Mouse (Mus musculus): ENCODE data around the gene Serpinb1c.

DNA sequence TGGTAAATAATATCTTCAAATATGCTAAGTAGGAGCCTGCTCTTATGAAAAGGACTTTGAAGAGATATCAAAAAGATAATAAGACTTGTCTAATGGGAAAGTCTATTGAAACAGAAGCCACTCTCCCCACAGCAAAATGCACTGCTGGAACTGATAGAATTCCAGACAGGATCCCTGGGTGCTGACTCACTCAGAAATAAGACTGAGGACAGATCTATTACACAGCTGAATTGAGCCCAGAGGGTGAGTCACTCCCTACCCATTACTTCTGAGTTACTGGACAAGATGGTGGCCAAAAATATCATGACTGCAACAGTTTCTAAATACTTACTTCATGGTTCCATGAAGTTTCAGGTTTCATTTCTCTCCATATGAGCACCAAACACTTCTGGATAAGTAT is 13.3 kb downstream of the Serpinb1c start:
- no peak for TF ChIP-seq POLR2A (IDR thresholded peaks at IDR 0.05; ENCODE audit: insufficient read depth, low read depth, low read length)
- TF ChIP-seq EP300 (IDR thresholded peaks at IDR 0.05; ENCODE audit: insufficient read depth, low read depth, low read length) = no peak
- no peak for TF ChIP-seq CTCF (IDR thresholded peaks at IDR 0.05)
